Mouse (Mus musculus) kidney, postnatal 0 days (tissue): ENCODE measurements at regions not wholly inside any gene's neighbourhood (a gene's known extent, or its start where the extent isn't known, plus 50 kb on each side); places are given as distances from the start of the nearest gene placed in this dataset.

Source experiments
- ATAC-seq: fragments of 200-750 bp; cut with Nextera tagmentation; replicated peaks from 2 replicates; pipeline ENCODE4 v1.8.0; 2017; ENCODE audit warnings: low read depth, moderate number of reproducible peaks, moderate TSS enrichment, moderate library complexity; ENCODE audit not compliant: low FRiP score
- DNase-seq: peaks from one replicate; pipeline ENCODE4 v3.0.0-alpha.2; 2016; ENCODE audit warnings: low spot score
- H3K27ac ChIP-seq: fragments of 300-500 bp; sonication (generic); 2 replicates; pipeline ENCODE4 v1.5.1; 2014; ENCODE audit warnings: mild to moderate bottlenecking
- H3K27me3 ChIP-seq: fragments of 300-500 bp; sonication (generic); 2 replicates; pipeline ENCODE4 v1.6.1; 2014; ENCODE audit warnings: low read length, mixed read lengths; ENCODE audit not compliant: insufficient read depth
- H3K36me3 ChIP-seq: fragments of 300-500 bp; sonication (generic); 2 replicates; pipeline ENCODE4 v1.6.1; 2014; ENCODE audit warnings: low read length, mixed read lengths; ENCODE audit not compliant: insufficient read depth
- H3K4me1 ChIP-seq: fragments of 300-500 bp; sonication (generic); replicated peaks from 2 replicates; pipeline ENCODE4 v1.6.1; 2014; ENCODE audit warnings: antibody characterized with exemption, low read length, mixed read lengths; ENCODE audit not compliant: insufficient read depth
- H3K4me2 ChIP-seq: fragments of 300-500 bp; sonication (generic); 2 replicates; pipeline ENCODE4 v1.6.1; 2014; ENCODE audit warnings: mild to moderate bottlenecking, low read length, moderate library complexity, mixed read lengths
- H3K4me3 ChIP-seq: fragments of 300-500 bp; sonication (generic); replicated peaks from 2 replicates; pipeline ENCODE4 v1.5.1; 2014; ENCODE audit warnings: low read depth, low read length
- H3K9ac ChIP-seq: fragments of 300-500 bp; sonication (generic); 2 replicates; pipeline ENCODE4 v1.6.1; 2014; ENCODE audit warnings: low read depth, low read length
- H3K9me3 ChIP-seq: fragments of 300-500 bp; sonication (generic); replicated peaks from 2 replicates; pipeline ENCODE4 v1.6.1; 2016; ENCODE audit warnings: low read length, inconsistent platforms, mixed read lengths
- CTCF ChIP-seq: IDR thresholded peaks from 2 replicates; pipeline ENCODE4 v1.5.1; 2016; ENCODE audit warnings: antibody characterized with exemption, low read depth, mild to moderate bottlenecking, moderate library complexity
- WGBS: fragments of 180-500 bp; shearing (Covaris S2); extraction: QIAGEN DNeasy Blood & Tissue Kit; methylation state at CpG from one replicate; pipeline ENCODE4 v1.1.7; 2014; 5-methylcytosine and 5-hydroxymethylcytosine counted together

DNA sequence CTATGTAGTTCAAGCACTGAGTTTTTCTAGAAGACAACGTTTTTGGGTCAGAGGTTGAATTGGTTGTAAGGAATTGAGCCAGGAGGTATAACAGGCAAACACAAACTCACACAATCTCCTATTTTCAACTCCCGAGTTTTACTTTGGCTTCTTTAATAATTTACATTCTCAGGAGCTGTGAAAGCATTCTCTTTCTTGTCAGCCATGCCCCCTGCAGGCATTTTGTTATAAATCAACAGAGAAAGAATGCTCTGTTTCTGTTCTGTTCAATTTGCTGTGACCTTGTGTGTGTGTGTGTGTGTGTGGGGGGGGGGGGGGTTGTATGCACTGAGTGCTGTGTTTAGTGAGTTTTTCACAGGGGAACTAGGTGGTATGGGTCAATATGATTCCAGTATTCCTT lies 132.7 kb upstream of the Ndst4 start:
- 7% methylated on average over 2 of the region's 2 CpGs for WGBS
- peak; percentile 39; the same call in 1 of the 2 replicates for TF ChIP-seq CTCF
- peak; percentile 3 for DNase-seq

DNA sequence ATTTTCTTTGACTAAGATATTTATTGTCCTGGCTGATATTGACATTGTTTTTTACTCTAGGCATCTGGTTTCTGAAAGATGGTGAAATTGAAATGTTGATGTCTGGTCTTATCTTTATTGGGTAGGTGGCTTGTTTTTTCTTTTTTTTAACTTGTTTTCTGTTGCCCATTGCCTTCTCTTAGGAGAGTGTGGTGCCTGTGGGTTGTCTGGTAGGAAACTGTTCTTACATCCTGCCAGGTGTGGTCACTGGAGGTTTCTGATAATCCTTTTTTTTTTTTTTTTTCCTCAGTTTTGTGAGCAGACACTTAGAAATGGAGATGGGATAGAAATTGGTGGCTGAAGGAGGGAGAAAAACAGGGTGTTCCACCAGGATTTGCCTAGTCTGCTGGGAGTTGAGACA lies 125.3 kb upstream of the Ndst4 start:
- no peak for ATAC-seq

More for the DNA sequence above, 132.7 kb upstream of the Ndst4 start:
- no peak overlapping the region for H3K27ac ChIP-seq
- 0 out of 2 replicates have a peak overlapping the region, but pooled peaks have one; percentile 17 for H3K4me2 ChIP-seq
- no peaks in the 10 kb centered on the region for H3K4me1 ChIP-seq
- H3K9me3 ChIP-seq, result no peaks in the 10 kb centered on the region
- H3K36me3 ChIP-seq, result no peaks in the 10 kb centered on the region
- no peak overlapping the region for H3K4me3 ChIP-seq
- H3K9ac ChIP-seq, result no peak overlapping the region
- no peak for ATAC-seq
- H3K27me3 ChIP-seq, result no peaks in the 10 kb centered on the region

GRCm38 (mm10) chr3:125279007-125279406 lies 124.9 kb upstream of the Ndst4 start:
- no peak overlapping the region for H3K9ac ChIP-seq
- no peaks in the 10 kb centered on the region for H3K36me3 ChIP-seq
- DNase-seq, result no peak
- no peak overlapping the region for H3K4me2 ChIP-seq
- no peaks in the 10 kb centered on the region for H3K9me3 ChIP-seq
- ATAC-seq, result no peak
- H3K27ac ChIP-seq, result no peak overlapping the region
- no peak overlapping the region for H3K4me3 ChIP-seq
- no peak for TF ChIP-seq CTCF
- 95% methylated on average over 2 of the region's 2 CpGs for WGBS
- no peaks in the 10 kb centered on the region for H3K27me3 ChIP-seq
- no peaks in the 10 kb centered on the region for H3K4me1 ChIP-seq

More for the DNA sequence above, 125.3 kb upstream of the Ndst4 start:
- H3K27ac ChIP-seq, result no peak overlapping the region
- H3K36me3 ChIP-seq, result no peaks in the 10 kb centered on the region
- no peak overlapping the region for H3K9ac ChIP-seq
- no peaks in the 10 kb centered on the region for H3K9me3 ChIP-seq
- H3K4me2 ChIP-seq, result no peak overlapping the region
- H3K4me3 ChIP-seq, result no peak overlapping the region
- no peak for DNase-seq
- H3K4me1 ChIP-seq, result no peaks in the 10 kb centered on the region
- TF ChIP-seq CTCF, result no peak
- H3K27me3 ChIP-seq, result no peaks in the 10 kb centered on the region

DNA sequence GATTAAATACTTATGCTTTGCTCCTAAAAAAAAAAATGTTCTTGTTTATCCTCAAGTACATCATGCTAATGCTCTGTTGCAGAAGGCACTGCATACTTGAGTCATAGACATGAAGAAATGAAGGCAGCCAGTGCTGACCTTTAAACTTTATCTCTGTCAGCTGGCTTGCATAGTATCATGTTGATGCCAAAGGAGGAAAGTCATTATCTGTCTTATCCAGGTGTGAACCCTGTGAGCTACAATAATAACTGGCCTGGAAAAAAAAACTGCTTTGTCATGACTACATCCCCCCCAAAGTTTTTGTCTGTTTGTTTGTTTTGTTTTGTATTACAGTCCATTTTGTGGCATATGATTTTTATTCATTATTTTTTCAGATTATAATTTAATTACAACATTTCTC lies 124.3 kb upstream of the Ndst4 start:
- no peak overlapping the region for H3K4me3 ChIP-seq
- no peaks in the 10 kb centered on the region for H3K27me3 ChIP-seq
- no peak overlapping the region for H3K27ac ChIP-seq
- H3K36me3 ChIP-seq, result no peaks in the 10 kb centered on the region
- no peaks in the 10 kb centered on the region for H3K9me3 ChIP-seq
- H3K4me2 ChIP-seq, result no peak overlapping the region
- DNase-seq (no peak), ATAC-seq (no peak)
- H3K9ac ChIP-seq, result no peak overlapping the region
- no peak for TF ChIP-seq CTCF
- H3K4me1 ChIP-seq, result no peaks in the 10 kb centered on the region

DNA sequence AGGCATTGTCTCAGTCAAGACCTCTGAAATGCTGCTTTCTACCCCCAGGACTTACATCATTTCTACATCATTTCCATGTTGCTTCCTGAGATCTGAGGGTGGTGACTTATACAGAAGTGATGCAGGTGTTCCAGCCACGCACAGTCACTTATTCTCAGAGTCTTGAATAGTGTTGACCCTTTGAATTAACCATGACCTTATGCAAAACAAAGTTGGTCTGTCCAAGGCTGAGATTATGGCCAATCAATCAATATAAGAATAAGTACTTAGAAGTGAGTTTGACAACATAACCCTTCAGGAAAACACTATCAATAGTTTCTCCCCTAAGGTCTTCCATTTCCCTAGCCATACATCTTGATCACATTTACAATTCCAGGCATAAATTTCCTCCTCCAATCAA lies 115.3 kb upstream of the Ndst4 start:
- H3K9me3 ChIP-seq, result no peaks in the 10 kb centered on the region
- H3K4me3 ChIP-seq, result no peak overlapping the region
- 74% methylated on average over 1 of the region's 1 CpGs for WGBS
- no peaks in the 10 kb centered on the region for H3K27me3 ChIP-seq
- H3K36me3 ChIP-seq, result no peaks in the 10 kb centered on the region
- no peak for TF ChIP-seq CTCF
- no peaks in the 10 kb centered on the region for H3K4me1 ChIP-seq
- no peak overlapping the region for H3K27ac ChIP-seq
- DNase-seq (no peak), ATAC-seq (no peak)
- H3K4me2 ChIP-seq, result no peak overlapping the region
- no peak overlapping the region for H3K9ac ChIP-seq

- no peak for ATAC-seq
- no peak for TF ChIP-seq CTCF
- Histone ChIP-seq H3K27ac (no peak overlapping the region), H3K4me1 (no peaks in the 10 kb centered on the region), H3K9me3 (no peaks in the 10 kb centered on the region), H3K36me3 (no peaks in the 10 kb centered on the region), H3K27me3 (no peaks in the 10 kb centered on the region), H3K9ac (no peak overlapping the region), H3K4me2 (no peak overlapping the region), H3K4me3 (no peak overlapping the region)
- DNase-seq, result no peak
- 71% methylated on average over 3 of the region's 3 CpGs for WGBS
Measured at GRCm38 (mm10) chr3:125289355-125289933, 114.4 kb upstream of the Ndst4 start.

DNA sequence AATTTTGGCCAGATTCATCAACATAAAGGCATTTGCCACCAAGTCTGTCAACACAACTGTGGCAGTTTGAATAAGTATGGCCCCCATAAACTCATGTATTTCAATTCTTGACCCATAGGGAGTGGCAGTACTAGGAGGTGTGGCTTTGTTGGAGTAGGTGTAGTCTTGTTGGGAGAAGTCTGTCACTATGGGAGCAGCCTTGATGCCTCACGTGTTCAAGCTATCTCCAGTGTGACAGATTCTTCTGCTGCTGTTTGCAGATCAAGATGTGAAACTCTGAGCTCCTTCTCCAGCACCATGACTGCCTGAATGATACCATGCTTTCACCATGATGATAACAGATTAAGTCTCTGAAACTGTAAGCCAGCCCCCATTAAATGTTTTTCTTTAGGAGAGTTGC lies 97.2 kb upstream of the Ndst4 start:
- no peak overlapping the region for H3K4me2 ChIP-seq
- H3K9me3 ChIP-seq, result no peaks in the 10 kb centered on the region
- H3K9ac ChIP-seq, result no peak overlapping the region
- TF ChIP-seq CTCF, result no peak
- no peak overlapping the region for H3K27ac ChIP-seq
- WGBS, result 75% methylated on average over 1 of the region's 1 CpGs
- H3K36me3 ChIP-seq, result no peaks in the 10 kb centered on the region
- ATAC-seq, result no peak
- H3K4me1 ChIP-seq, result no peaks in the 10 kb centered on the region
- DNase-seq, result no peak
- H3K4me3 ChIP-seq, result no peak overlapping the region
- H3K27me3 ChIP-seq, result no peaks in the 10 kb centered on the region
